Mouse (Mus musculus): Measurements from ENCODE around the gene Psap.
A peak's percentile ranks its signal among the peaks of the same experiment; 100 is the strongest.

Gene Psap

DNA sequence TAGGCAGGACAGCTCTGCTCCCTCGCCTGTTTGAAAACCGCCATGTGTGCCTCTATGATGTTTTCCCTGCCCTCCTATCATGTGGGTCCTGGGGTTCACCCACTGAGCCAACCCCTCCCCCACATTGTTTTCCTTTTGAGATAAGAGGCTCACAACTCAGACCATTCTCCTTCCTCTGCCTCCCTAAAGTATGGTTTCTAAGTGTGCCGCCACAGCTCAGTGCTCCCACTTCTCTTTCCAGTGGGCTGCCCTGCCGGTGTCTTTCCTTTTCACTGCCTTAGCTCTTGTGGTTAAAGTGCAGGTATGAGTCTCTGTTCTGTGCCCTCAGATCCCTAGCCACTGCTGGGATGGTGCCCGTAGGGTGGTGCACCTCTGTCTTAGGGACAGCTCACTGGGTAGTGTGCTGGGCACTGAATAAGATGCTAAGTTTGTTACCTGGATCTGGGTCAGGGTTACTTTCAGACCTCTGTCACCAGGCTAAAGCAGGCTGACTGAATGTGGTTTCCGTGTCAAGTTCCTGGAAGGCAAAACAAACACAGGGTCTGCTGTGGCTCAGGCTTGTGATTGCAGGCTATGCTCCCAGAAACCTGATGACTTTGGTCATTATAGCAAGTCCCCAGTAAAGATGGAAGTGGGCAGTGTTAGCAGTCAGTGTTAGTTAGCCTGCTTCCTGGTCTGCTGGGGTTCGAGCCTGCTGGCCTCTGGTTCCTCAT lies 12.8 kb downstream of the Psap start:
- DNase-seq: no peak

GRCm38 (mm10) chr10:60290739-60291110 lies 13.3 kb downstream of the Psap start:
- no peak for DNase-seq

DNA sequence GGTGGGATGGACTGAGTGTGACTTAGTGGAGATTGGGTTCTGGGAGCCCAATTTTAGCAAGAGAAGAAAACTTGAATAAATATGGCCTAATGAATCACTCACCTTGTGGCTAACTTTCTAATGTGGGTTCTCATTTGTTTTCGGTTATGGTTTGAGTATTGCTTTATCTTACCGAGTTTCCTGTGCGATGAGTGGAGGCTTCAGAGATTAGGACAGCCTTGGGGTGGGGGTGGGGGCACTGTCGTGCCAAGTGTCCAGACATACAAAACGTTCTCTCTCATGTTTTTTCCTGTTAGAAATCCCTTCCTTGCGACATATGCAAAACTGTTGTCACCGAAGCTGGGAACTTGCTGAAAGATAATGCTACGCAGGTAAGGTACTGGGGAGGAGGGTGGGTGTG lies 14.8 kb downstream of the Psap start:
- no peak for DNase-seq

DNA sequence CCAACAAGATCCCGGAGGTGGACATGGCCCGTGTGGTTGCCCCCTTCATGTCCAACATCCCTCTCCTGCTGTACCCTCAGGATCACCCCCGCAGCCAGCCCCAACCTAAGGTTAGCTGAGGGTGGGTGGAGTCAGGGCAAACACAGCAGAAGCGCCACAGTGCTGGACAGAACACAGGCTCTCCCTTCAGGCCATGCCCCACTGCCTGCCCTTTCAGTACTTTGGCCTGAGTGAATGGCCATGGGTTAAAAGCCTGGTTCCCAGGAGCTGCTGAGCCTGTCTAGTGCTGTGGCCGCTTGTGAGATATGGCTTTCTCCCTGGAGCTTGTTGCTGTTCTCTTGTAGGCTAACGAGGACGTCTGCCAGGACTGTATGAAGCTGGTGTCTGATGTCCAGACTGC lies 17.2 kb downstream of the Psap start:
- DNase-seq: no peak

GRCm38 (mm10) chr10:60295356-60295755 lies 17.9 kb downstream of the Psap start:
- no peak for DNase-seq

GRCm38 (mm10) chr10:60296027-60296426 lies 18.6 kb downstream of the Psap start:
- DNase-seq: peak; percentile 94

GRCm38 (mm10) chr10:60299636-60300035 lies 22.2 kb downstream of the Psap start:
- DNase-seq: no peak

- no peak for DNase-seq
These were observed 26.0 kb downstream of the Psap start for GRCm38 (mm10) chr10:60303419-60303818.

DNA sequence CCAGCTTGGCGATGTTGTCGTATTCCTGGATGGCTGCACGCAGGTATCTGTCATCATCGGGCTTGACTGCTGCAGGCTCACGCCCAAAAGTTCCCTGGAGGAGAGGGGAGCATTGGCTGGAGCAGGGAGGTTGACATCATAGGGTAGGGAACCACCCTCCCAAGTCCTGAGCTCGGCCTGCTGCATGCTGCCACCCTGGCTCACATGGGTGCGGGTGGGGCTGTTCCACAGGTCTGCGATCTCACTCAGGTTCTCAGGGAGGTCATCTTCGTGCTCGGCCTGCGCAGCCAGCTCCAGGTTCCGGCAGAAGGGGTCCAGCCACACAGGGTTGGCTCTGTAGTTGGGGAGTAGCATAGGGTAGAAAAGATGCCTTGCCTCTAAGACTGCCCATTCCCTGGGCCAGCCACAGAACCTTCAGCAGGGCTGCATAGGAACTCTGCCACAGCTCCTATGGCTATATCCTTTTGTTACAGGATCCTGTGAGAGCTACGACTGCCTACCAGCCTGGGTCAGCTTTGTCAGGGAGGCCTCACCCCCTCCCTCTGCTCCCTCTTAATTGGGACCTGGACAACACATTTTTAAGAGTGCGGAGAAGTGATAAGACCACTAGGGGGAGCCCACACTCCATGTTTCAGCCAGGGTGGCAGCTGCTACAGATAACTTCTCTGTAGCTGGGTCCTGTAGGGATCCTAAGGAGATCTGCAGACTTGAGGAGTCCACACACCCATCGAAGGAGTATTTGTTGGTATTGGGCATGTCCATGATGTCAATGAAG lies 27.6 kb downstream of the Psap start:
- peak; percentile 95 for DNase-seq

GRCm38 (mm10) chr10:60310629-60311028 lies 33.2 kb downstream of the Psap start:
- no peak for DNase-seq

GRCm38 (mm10) chr10:60313606-60314005 lies 36.2 kb downstream of the Psap start:
- no peak for DNase-seq

- no peak for DNase-seq
These were observed 38.7 kb downstream of the Psap start for GRCm38 (mm10) chr10:60316166-60316565.

DNA sequence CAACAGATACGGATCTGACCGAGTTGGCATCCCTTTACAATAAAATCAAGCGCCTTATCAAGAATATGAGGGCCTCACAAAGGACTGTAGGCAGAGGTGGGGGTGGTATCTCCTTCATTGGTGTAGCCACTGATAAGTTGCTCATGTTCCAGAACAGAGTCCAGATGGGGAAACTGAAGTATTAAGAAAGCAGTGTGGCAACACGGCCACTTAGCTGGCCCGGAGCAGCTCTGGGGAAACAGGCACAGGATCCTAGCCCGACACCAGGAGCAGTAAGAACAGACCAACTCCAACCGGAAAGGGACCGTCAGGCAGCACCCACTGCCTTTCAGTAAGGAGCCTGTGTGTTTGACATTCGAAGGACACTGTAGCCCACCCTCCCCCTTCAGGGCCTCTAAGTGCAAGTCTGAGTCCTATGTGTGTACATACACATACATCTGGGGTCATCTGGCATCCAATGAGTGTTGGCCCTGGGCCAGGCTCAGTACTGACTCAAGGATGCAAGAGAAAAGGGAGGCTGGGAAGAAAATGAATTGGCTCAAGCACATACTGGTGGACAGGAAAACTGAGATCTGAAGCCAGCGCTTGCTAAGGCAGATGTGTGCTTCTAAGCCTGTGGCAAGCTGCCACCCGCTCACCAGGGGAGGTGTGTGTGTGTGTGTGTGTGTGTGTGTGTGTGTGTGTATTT lies 51.7 kb downstream of the Psap start:
- DNase-seq: peak; percentile 92

- no peak for DNase-seq
These were observed 57.2 kb downstream of the Psap start for GRCm38 (mm10) chr10:60334583-60334982.

GRCm38 (mm10) chr10:60335021-60335420 lies 57.6 kb downstream of the Psap start:
- DNase-seq: no peak

GRCm38 (mm10) chr10:60341528-60341927 lies 64.1 kb downstream of the Psap start:
- peak; percentile 80 for DNase-seq

GRCm38 (mm10) chr10:60344111-60344510 lies 66.7 kb downstream of the Psap start:
- DNase-seq: peak; percentile 95

- DNase-seq: no peak
These were observed 68.6 kb downstream of the Psap start for GRCm38 (mm10) chr10:60346056-60346455.

DNA sequence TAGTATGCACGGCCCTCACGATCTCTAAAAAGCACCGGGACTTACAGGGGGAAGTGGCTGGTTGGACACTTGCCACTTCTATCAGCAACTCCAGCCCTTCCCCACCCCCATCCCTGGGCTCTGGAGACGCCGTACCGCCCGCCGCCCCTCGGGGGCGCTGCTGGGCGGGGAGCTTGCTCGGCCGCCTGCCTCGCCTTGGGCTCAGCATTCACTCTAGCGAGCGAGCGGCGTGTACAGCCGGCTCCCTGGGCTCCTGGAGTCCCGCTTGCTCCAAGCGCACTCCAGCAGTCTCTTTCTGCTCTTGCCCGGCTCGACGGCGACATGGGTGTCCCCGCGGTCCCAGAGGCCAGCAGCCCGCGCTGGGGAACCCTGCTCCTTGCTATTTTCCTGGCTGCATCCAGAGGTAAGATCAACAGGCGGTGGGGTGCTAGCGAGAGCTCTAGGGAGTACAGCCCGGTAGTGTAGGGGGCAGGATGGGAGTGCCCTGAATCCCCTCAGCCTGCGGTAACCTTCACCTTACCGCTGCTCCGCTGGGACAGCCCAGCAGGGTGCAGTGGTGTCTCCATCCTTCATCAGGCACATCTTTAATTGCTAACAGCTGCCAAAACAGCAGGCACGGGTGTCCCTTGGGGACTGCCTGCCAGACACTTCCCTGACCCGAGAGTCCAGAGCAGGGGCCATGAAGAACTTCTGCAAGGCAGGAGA lies 69.4 kb downstream of the Psap start, which contains the start of gene Vsir:
Gene Vsir, plus strand, starts transcription at position 151 of the 705 bp plus-strand sequence.
- peak; percentile 99 for DNase-seq

DNA sequence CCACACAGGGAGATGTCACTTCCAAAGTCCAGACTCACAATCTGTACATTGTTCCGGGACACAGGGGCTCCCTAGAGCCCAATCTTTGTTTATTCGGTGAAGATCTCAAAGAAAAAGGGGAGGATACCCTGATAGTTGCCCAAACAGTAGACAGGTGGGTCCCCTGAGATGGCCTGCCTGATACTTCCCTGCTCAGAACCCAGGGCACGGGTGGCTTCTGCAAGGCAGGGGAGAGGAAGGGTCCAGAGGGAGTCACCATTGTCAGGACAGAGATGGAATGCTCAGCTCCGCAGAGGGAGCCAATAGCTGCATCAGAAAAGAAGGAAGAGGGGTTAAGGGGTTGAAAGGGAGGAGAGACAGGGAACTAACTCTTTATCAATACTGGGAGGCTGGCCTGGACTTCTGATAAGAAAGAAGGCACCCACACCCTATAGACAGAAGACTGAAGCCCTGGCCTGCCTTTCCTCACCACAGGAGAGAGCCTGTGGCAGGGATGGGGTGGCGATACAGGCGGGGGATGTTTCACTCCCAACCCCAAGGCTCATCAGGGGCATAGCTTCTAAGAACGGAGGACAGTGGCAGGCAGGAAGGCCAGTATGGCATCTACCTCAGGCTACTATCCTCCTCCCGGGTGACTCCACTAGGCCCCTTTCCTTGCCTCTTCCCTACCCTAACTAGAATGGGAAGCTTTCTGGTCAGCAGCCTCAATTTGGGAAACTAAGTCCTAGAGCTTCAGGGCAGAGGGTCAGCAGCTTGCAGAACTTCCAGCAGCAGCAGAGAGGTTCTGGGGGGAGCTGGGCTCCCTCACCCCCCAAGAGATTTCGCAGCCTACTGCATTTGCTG lies 70.6 kb downstream of the Psap start:
- DNase-seq: peak; percentile 95

DNA sequence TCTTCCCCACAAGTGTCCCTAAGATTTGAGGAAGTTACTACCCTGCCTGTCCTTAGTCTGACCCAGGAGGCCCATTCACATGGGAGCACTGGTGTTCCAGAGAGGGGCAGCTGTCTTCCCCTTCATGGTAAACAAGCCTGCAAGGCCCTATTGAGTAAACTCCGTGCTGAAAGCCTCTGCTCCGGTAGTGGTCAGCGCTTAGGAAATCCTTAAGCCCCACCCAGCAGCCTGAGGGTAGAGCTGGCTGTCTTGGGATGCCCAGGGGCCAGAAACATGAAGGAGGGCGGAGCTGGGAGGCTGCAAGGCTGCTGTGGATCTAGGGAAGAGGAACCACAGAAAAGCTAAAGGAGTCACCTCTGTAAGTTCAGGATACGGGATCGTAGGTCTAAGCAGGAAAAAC lies 71.6 kb downstream of the Psap start:
- DNase-seq: peak; percentile 99

DNA sequence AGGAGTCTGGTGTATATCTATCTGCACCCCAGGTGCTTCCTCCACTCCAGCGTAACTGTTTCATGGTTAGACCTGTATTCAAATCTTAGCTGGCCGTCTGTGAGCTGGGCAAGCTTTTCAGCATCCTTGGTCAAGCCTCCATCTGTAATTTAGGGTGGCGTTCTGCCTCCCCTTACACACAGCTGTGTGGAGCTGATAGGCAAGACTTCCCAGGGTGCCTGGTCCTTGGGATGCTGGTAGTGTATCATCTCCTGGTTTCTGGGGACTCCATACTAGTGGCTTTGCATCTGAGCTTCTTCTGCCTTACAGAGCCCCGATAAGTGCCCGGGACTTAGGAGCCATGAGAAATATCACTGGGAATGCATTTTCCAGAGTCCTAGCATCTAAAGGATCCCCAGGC lies 72.2 kb downstream of the Psap start:
- no peak for DNase-seq

Data from heart, adult 11 months (tissue).